Mouse (Mus musculus): ENCODE data around the gene Iars2.
A peak's percentile ranks its signal among the peaks of the same experiment; 100 is the strongest.

Iars2 gene

GRCm38 (mm10) chr1:185279288-185279687, 49.9 kb downstream of the Iars2 start:
- DNase-seq (ENCODE audit: low read depth, low spot score) = no peak

GRCm38 (mm10) chr1:185277022-185277421, 52.2 kb downstream of the Iars2 start:
- DNase-seq (ENCODE audit: low read depth, low spot score) = no peak

GRCm38 (mm10) chr1:185275976-185276375, 53.2 kb downstream of the Iars2 start:
- DNase-seq (ENCODE audit: low read depth, low spot score) = no peak

GRCm38 (mm10) chr1:185274819-185275545, 54.2 kb downstream of the Iars2 start:
- DNase-seq (ENCODE audit: low read depth, low spot score) = no peak

- DNase-seq (ENCODE audit: low read depth, low spot score) = no peak
Observed at GRCm38 (mm10) chr1:185271373-185271772, 57.8 kb downstream of the Iars2 start.

GRCm38 (mm10) chr1:185270403-185271097, 58.6 kb downstream of the Iars2 start:
- DNase-seq (ENCODE audit: low read depth, low spot score) = no peak

- DNase-seq (ENCODE audit: low read depth, low spot score) = no peak
Observed at GRCm38 (mm10) chr1:185268675-185269074, 60.5 kb downstream of the Iars2 start.

GRCm38 (mm10) chr1:185262565-185262964, 66.6 kb downstream of the Iars2 start:
- peak; percentile 40 for DNase-seq (ENCODE audit: low read depth, low spot score)

- DNase-seq (ENCODE audit: low read depth, low spot score) = no peak
Observed at GRCm38 (mm10) chr1:185256753-185257152, 72.4 kb downstream of the Iars2 start.

GRCm38 (mm10) chr1:185255336-185255735, 73.9 kb downstream of the Iars2 start:
- DNase-seq (ENCODE audit: low read depth, low spot score) = no peak

- peak; percentile 79 for DNase-seq (ENCODE audit: low read depth, low spot score)
Observed at GRCm38 (mm10) chr1:185253140-185253892, 75.9 kb downstream of the Iars2 start.

- DNase-seq (ENCODE audit: low read depth, low spot score) = no peak
Observed at GRCm38 (mm10) chr1:185252351-185252750, 76.8 kb downstream of the Iars2 start.

- no peak for DNase-seq (ENCODE audit: low read depth, low spot score)
Observed at GRCm38 (mm10) chr1:185248728-185249127, 80.5 kb downstream of the Iars2 start.

- DNase-seq (ENCODE audit: low read depth, low spot score) = no peak
Observed at GRCm38 (mm10) chr1:185247429-185248085, 81.6 kb downstream of the Iars2 start.

GRCm38 (mm10) chr1:185245456-185245855, 83.7 kb downstream of the Iars2 start:
- DNase-seq (ENCODE audit: low read depth, low spot score) = no peak

GRCm38 (mm10) chr1:185243013-185243412, 86.2 kb downstream of the Iars2 start:
- peak; percentile 54 for DNase-seq (ENCODE audit: low read depth, low spot score)

GRCm38 (mm10) chr1:185236530-185236929, 92.7 kb downstream of the Iars2 start:
- peak; percentile 59 for DNase-seq (ENCODE audit: low read depth, low spot score)

- no peak for DNase-seq (ENCODE audit: low read depth, low spot score)
Observed at GRCm38 (mm10) chr1:185235837-185236236, 93.4 kb downstream of the Iars2 start.

All from brain, adult 2 months (tissue).